Mouse (Mus musculus) cerebellum, adult 8-10 months (tissue): ENCODE measurements around the gene Vps54.

ENCODE experiments used
- DNase-seq: peaks from one replicate; pipeline ENCODE4 v3.0.0; 2022

Gene Vps54

GRCm38 (mm10) chr11:21346020-21346419 lies 106.9 kb downstream of the Vps54 start:
- no peak for DNase-seq

GRCm38 (mm10) chr11:21348890-21349289 lies 109.8 kb downstream of the Vps54 start:
- no peak for DNase-seq

DNA sequence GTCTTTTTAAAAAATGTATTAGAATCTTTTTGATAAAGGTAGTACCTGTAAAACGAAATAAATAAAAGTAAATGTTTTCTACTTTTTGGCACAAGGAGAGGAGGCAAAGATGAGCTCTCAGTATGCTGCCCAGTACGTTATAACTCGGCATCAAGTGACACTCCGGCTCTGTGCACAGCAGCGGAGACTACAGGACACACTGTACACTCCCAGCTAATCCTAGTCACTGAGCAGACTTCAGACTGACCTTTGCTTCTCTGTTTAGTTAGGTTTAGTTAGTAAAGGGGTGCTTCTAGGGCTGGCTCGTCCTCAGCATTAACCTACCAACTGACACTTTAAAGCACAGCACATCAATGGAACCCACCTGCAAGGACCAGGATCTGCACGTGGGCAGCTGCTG lies 112.2 kb downstream of the Vps54 start:
- no peak for DNase-seq

- DNase-seq, result no peak
Observed at GRCm38 (mm10) chr11:21363144-21363940, 124.3 kb downstream of the Vps54 start.

GRCm38 (mm10) chr11:21368466-21368865 lies 129.4 kb downstream of the Vps54 start:
- DNase-seq, result no peak

DNA sequence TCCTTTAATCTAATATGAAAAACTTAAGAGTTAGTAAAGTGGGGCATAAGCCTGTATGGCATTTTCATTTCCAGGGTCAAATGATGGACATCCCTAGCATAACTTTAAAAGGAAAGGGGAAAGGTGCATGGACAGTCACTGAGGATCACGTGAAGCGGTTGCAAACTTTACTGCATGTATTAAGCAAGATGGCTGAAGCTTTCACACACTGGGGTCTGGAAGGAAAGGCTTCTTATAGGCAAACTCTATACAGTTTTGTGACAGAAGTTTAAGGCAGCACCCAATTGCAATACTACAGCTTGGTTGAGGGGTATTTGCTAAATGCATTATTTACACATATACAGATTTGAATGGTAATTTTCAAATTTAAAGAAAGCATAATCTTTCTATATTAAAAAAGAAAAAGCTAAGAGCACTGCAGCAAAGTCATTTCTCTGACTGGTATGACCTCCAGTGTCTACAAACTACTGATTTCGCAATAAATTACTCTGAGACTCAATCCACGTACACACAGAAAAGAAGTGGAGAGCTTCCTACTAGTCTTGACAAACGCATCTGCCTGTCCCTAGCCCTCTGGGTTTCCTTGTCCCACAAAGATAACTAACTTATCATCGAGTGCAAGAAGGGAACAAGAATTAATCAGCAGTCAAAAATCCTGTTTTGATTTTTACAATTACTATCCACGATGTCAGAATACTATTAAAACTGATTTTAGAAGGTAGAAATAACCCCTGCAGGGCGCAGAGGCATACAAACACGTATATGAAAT lies 130.4 kb downstream of the Vps54 start:
- no peak for DNase-seq

GRCm38 (mm10) chr11:21370399-21371121 lies 131.5 kb downstream of the Vps54 start:
- DNase-seq, result peak; percentile 41
